Mouse (Mus musculus): ENCODE results near the gene Apopt1. TPM values are rescaled to one million over a fixed set of nuclear protein-coding genes. Genes with fewer than 3 reads are reported as not detected.

Gene Apopt1
- polyA plus RNA-seq, 1 experiment from 2014 or later, result 47.9 TPM

- H3K36me3 ChIP-seq, result peaks cover 6% of the 10 kb centered on the region; the same call in 1 of the 2 replicates
- H3K9me3 ChIP-seq, result no peaks in the 10 kb centered on the region
- H3K4me3 ChIP-seq, result no peak overlapping the region
- H3K27me3 ChIP-seq, result no peaks in the 10 kb centered on the region
- H3K4me2 ChIP-seq, result no peak overlapping the region
- no peak overlapping the region for H3K9ac ChIP-seq
- peaks cover 35% of the 10 kb centered on the region for H3K4me1 ChIP-seq
- WGBS, result 47% methylated on average over 5 of the region's 5 CpGs
- ATAC-seq (ENCODE audit: borderline replicate concordance, extremely low read depth, low FRiP score, low TSS enrichment), result peak; percentile 43; the same call in 1 of the 2 replicates
- peak overlapping the region; percentile 80 for H3K27ac ChIP-seq
Observed at GRCm38 (mm10) chr12:111682806-111683205, 30.3 kb upstream of the Apopt1 start.

DNA sequence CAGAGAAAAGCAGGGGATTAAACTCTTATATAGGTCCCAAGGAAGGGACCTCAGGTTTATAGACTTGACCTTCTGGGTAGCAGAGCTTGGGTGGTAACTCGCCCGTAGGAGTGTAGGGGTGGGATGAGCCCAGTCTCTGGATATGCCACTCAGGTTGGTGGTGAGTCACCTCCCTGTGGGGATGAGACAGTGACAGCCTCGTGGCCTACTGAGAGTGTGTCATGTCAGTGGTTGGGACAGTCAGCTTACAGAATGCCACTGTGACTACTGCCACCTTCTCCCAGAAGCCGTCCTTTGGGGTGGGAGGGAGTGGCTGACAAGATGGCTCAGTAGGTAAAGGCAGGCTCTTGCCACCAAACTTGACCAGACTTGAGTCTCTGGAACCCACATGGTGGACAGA lies 26.7 kb upstream of the Apopt1 start:
- peak overlapping the region; percentile 87; the same call in 1 of the 2 replicates for H3K27ac ChIP-seq
- H3K4me3 ChIP-seq, result no peak overlapping the region
- peaks cover 37% of the 10 kb centered on the region for H3K4me1 ChIP-seq
- WGBS, result 77% methylated on average over 4 of the region's 4 CpGs
- H3K9me3 ChIP-seq, result no peaks in the 10 kb centered on the region
- H3K9ac ChIP-seq, result no peak overlapping the region
- H3K4me2 ChIP-seq, result no peak overlapping the region
- H3K27me3 ChIP-seq, result no peaks in the 10 kb centered on the region
- peaks cover 6% of the 10 kb centered on the region; the same call in 1 of the 2 replicates for H3K36me3 ChIP-seq
- no peak for ATAC-seq (ENCODE audit: borderline replicate concordance, extremely low read depth, low FRiP score, low TSS enrichment)

- 14% methylated on average over 14 of the region's 14 CpGs for WGBS
Observed at GRCm38 (mm10) chr12:111687350-111688068, 25.6 kb upstream of the Apopt1 start.

GRCm38 (mm10) chr12:111688069-111688428 lies 25.0 kb upstream of the Apopt1 start:
- no peaks in the 10 kb centered on the region for H3K36me3 ChIP-seq
- no peak for ATAC-seq (ENCODE audit: borderline replicate concordance, extremely low read depth, low FRiP score, low TSS enrichment)
- no peaks in the 10 kb centered on the region for H3K9me3 ChIP-seq
- H3K9ac ChIP-seq, result no peak overlapping the region
- 0 out of 2 replicates have a peak overlapping the region, but pooled peaks have one; percentile 20 for H3K4me2 ChIP-seq
- H3K4me1 ChIP-seq, result peaks cover 44% of the 10 kb centered on the region
- no peaks in the 10 kb centered on the region for H3K27me3 ChIP-seq
- H3K4me3 ChIP-seq, result no peak overlapping the region
- WGBS, result 23% methylated on average over 2 of the region's 2 CpGs
- H3K27ac ChIP-seq, result peak overlapping the region; percentile 87

More at GRCm38 (mm10) chr12:111687350-111688068, 25.6 kb upstream of the Apopt1 start:
- Histone ChIP-seq H3K4me3 (no peak overlapping the region), H3K9me3 (no peaks in the 10 kb centered on the region), H3K27me3 (no peaks in the 10 kb centered on the region), H3K27ac (peak overlapping the region; percentile 87), H3K36me3 (peaks cover 4% of the 10 kb centered on the region; the same call in 1 of the 2 replicates), H3K4me2 (0 out of 2 replicates have a peak overlapping the region, but pooled peaks have one; percentile 20), H3K9ac (no peak overlapping the region), H3K4me1 (peaks cover 44% of the 10 kb centered on the region)
- ATAC-seq (ENCODE audit: borderline replicate concordance, extremely low read depth, low FRiP score, low TSS enrichment), result peak; percentile 66

DNA sequence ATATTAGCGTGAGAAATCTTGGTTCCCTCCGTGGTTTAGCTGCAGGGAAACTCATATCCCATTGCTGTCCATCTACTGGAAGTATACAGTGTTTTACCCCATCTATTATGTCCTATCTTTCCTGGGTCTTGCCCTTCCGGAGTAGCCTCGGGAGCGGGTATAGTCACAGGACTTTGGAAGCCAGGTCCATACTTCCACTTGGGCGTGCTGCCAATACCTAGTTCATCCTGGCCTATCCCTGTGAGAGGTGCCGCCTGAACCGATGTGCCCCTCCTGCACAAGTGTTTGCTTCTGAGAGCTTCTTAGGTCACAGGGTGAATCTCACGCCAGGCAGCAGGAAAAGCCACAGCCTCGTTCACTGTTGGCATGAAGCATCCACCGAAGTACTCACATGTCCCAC lies 23.6 kb upstream of the Apopt1 start:
- Histone ChIP-seq H3K4me1 (peaks cover 56% of the 10 kb centered on the region), H3K36me3 (no peaks in the 10 kb centered on the region), H3K27me3 (no peaks in the 10 kb centered on the region), H3K4me2 (no peak overlapping the region), H3K4me3 (no peak overlapping the region), H3K9ac (no peak overlapping the region), H3K27ac (no peak overlapping the region), H3K9me3 (no peaks in the 10 kb centered on the region)
- no peak for ATAC-seq (ENCODE audit: borderline replicate concordance, extremely low read depth, low FRiP score, low TSS enrichment)
- WGBS, result 54% methylated on average over 11 of the region's 11 CpGs

GRCm38 (mm10) chr12:111691346-111691872 lies 21.7 kb upstream of the Apopt1 start:
- Histone ChIP-seq H3K9me3 (no peaks in the 10 kb centered on the region), H3K27me3 (no peaks in the 10 kb centered on the region), H3K4me3 (no peak overlapping the region), H3K4me2 (no peak overlapping the region), H3K4me1 (peaks cover 67% of the 10 kb centered on the region), H3K9ac (no peak overlapping the region), H3K27ac (peak overlapping the region; percentile 34), H3K36me3 (no peaks in the 10 kb centered on the region)
- ATAC-seq (ENCODE audit: borderline replicate concordance, extremely low read depth, low FRiP score, low TSS enrichment), result no peak
- WGBS, result 13% methylated on average over 5 of the region's 5 CpGs

DNA sequence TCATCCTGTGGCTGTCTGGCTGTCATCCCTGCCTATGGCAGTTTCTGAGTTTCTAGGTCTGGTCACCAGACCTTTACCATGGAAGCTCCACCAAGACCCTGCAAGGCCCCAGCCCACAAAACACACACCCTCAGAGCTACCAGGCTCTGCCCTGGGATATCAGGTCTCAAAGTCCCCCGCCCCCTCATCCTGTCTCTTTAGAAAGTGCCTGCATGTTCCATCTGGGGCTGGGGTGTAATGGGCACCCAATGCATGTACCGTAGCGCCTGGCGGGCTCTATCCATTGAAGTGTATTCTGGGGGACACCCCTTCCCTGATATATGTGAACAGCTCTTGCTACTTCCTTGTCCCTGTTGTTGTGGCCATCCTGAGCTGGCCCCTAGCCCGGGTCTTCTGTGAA lies 20.2 kb upstream of the Apopt1 start:
- no peak overlapping the region for H3K4me2 ChIP-seq
- no peaks in the 10 kb centered on the region for H3K9me3 ChIP-seq
- H3K9ac ChIP-seq, result no peak overlapping the region
- peak overlapping the region; percentile 84; the same call in 1 of the 2 replicates for H3K27ac ChIP-seq
- H3K27me3 ChIP-seq, result no peaks in the 10 kb centered on the region
- no peak for ATAC-seq (ENCODE audit: borderline replicate concordance, extremely low read depth, low FRiP score, low TSS enrichment)
- 89% methylated on average over 5 of the region's 5 CpGs for WGBS
- H3K36me3 ChIP-seq, result no peaks in the 10 kb centered on the region
- peaks cover 53% of the 10 kb centered on the region for H3K4me1 ChIP-seq
- H3K4me3 ChIP-seq, result no peak overlapping the region

DNA sequence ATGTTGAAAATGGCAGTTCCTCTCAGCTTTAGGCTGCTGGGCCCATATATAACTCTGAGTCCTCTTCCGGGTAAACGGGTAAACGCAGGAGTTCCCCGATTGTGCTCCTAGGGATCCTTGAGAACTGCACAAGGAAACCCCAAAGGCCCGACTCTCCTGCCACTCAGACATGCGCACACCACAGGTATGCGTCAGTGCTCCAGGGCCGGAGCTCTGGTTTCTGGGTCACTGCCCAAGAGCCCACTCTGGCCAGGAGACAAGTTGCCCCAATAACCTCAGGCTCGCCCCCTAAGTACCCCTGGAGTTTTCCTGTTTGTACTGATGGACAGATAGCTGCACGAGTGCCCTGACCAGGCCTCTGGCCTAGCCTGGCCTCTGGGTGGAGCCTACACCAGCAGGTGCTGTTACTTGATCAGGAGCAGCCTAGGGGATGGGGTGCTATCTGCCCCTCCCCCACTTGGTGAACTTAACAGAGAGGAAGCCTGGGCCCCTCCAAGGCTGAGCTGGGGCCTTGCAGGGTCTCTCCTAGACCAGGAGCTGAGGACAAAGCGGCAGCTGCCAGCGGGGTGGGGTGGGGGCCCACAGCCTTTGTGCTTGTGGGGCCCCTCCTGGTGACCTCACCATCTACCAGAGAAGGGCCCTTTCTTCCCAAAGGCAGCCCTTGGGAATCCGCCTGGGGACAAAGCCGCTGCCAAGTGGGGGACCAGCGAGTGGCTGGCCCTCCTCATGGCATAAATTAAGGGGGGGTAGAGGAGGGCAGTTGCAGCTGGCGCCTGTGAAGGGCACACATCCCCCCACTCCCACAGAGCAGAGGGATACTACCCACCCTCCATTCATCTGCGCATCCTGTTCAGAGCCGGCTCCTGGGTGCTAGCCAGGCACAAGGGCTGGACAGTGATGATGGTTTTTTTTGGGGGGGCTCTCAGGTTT lies 19.5 kb upstream of the Apopt1 start:
- WGBS, result 44% methylated on average over 18 of the region's 18 CpGs
- H3K27me3 ChIP-seq, result no peaks in the 10 kb centered on the region
- ATAC-seq (ENCODE audit: borderline replicate concordance, extremely low read depth, low FRiP score, low TSS enrichment), result peak; percentile 31; the same call in 1 of the 2 replicates
- H3K9ac ChIP-seq, result no peak overlapping the region
- no peaks in the 10 kb centered on the region for H3K36me3 ChIP-seq
- H3K4me1 ChIP-seq, result peaks cover 47% of the 10 kb centered on the region
- H3K27ac ChIP-seq, result peak overlapping the region; percentile 84
- no peak overlapping the region for H3K4me3 ChIP-seq
- peak overlapping the region; percentile 19 for H3K4me2 ChIP-seq
- H3K9me3 ChIP-seq, result no peaks in the 10 kb centered on the region

DNA sequence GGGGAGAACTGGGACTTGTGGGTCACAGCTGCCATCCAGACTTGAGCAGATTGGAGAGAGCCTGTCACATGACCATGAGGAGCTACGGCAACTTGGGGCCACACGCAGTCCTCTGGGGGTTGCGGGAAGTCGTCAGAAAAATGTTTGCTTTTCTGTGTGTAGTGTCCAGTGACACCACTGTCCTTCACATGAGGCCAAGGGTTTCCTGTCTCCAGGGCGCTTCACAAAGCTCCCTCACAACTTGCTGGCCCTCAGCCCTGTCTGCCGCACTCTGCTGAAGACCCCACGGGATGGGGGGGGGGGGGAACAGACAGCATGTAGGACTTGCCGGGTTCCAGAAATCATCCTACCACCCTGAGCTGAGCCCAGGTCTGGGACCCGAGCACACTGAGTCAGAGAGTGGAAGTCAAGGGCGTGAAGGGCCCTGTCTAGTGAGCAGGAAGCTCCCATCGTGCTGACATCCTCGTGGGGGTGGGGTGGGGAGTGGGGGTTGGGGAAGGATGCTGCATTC lies 18.7 kb upstream of the Apopt1 start:
- ATAC-seq (ENCODE audit: borderline replicate concordance, extremely low read depth, low FRiP score, low TSS enrichment), result peak; percentile 43
- H3K9ac ChIP-seq, result no peak overlapping the region
- no peaks in the 10 kb centered on the region for H3K9me3 ChIP-seq
- H3K4me3 ChIP-seq, result no peak overlapping the region
- H3K27me3 ChIP-seq, result no peaks in the 10 kb centered on the region
- peak overlapping the region; percentile 84 for H3K27ac ChIP-seq
- H3K4me2 ChIP-seq, result peak overlapping the region; percentile 19
- H3K4me1 ChIP-seq, result peaks cover 47% of the 10 kb centered on the region
- 6% methylated on average over 12 of the region's 12 CpGs for WGBS
- no peaks in the 10 kb centered on the region for H3K36me3 ChIP-seq

- WGBS, result 51% methylated on average over 13 of the region's 13 CpGs
- Histone ChIP-seq H3K4me3 (no peak overlapping the region), H3K9ac (no peak overlapping the region), H3K27me3 (no peaks in the 10 kb centered on the region), H3K4me2 (no peak overlapping the region), H3K36me3 (no peaks in the 10 kb centered on the region), H3K4me1 (peaks cover 47% of the 10 kb centered on the region), H3K9me3 (no peaks in the 10 kb centered on the region), H3K27ac (peak overlapping the region; percentile 84)
- ATAC-seq (ENCODE audit: borderline replicate concordance, extremely low read depth, low FRiP score, low TSS enrichment), result peak; percentile 60
Observed at GRCm38 (mm10) chr12:111694880-111695804, 17.9 kb upstream of the Apopt1 start.

- H3K9ac ChIP-seq, result no peak overlapping the region
- no peak for ATAC-seq (ENCODE audit: borderline replicate concordance, extremely low read depth, low FRiP score, low TSS enrichment)
- 28% methylated on average over 6 of the region's 6 CpGs for WGBS
Observed at GRCm38 (mm10) chr12:111696239-111696638, 16.8 kb upstream of the Apopt1 start.

More at GRCm38 (mm10) chr12:111696239-111696638, 16.8 kb upstream of the Apopt1 start:
- Histone ChIP-seq H3K27me3 (no peaks in the 10 kb centered on the region), H3K36me3 (no peaks in the 10 kb centered on the region), H3K4me3 (no peak overlapping the region), H3K4me1 (peaks cover 41% of the 10 kb centered on the region), H3K4me2 (no peak overlapping the region), H3K27ac (no peak overlapping the region), H3K9me3 (no peaks in the 10 kb centered on the region)
